Mouse (Mus musculus) lung, adult 18-20 months (tissue): ENCODE measurements around the gene Isoc2a.
A peak's percentile ranks its signal among the peaks of the same experiment; 100 is the strongest.
"Not testable (repeated sequence)": the region's sequence is repeated elsewhere in the genome, so short reads cannot be mapped to it uniquely, and the experiment has no call there.

Experiments used
- DNase-seq, 2 experiments: peaks; one replicate each; pipeline ENCODE4 v3.0.0; 2022; ENCODE audit warnings: mixed read lengths in 2 of 2

Isoc2a gene

DNA sequence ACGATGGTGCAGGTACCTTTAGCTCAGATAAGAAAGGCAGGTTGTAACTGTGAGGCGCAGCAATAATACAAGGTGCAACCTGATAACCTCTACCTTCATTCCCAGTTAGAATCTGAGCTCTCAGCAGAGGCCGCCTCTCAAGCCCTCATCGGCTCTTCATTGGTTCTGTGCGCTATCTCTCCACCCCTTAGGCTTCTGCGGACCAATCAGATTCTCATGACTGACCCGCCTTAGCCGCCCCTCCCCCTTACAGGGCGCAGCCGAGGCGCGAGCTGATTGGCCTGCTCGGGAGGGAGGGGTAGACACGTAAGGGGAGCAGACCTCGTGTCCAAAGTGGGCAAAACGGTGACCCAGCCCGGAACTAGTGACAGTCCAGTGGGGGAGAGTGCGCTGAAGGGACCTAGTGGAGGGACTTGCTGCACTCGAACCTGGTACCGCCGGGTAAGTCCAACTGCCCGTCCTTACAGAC lies at the start of gene Isoc2a:
Isoc2a (plus strand) TSS at position 401 of the 469 bp plus-strand sequence.
- peak; percentile 94 to 96 for DNase-seq

DNA sequence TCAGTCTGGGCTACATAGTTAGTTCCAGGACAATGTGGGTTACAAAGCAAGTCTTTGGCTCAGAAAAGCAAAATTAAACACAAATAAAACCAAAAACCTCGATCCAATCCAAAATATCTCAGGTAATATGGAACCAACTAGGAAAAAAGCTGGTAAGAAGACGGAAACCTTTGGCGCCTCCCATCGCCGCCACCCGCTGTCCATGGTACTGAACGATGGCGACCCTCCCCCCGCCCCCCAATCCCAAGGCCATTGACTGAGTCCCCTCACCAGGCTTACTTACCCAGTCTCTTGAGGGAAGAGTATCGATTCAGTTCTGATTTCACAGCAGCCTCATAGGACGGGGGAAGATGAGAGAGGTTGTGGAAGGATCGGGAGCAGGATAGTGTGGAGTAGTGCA lies 46.5 kb upstream of the Isoc2a start:
- DNase-seq = no peak

DNA sequence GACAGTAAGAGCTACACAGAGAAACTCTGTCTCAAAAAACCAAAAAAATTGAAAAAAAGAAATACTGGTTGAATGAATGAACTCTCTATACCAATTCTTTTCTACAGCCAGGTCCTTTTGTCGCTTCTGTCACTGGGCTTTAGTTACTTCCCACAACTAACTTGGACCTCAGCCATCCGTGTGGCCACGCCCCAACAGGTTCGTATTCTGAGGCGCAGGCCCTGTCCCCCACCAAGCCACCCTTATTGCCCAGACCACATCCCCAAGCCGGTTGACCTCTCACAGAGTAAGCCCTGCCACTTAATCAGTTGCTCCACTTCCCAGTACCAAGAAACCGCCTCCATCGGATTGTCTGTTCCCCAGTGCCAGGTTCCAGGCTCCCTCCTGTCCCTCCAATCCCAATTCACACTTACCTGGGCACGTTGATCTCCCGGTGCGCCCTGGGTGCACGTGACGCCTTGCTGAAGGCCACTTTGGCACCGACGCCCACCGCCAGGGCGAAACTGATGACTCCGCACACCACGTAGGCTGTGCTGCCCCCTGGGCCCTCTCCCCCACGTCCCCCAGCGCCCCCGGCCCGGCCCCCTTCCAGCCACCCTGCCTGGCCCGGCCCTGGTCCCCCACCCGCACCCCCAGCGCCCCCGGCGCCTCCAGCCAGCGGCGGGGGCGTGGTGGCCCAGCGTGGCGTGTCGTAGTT lies 41.2 kb upstream of the Isoc2a start:
- peak; percentile 67 to 69 for DNase-seq

DNA sequence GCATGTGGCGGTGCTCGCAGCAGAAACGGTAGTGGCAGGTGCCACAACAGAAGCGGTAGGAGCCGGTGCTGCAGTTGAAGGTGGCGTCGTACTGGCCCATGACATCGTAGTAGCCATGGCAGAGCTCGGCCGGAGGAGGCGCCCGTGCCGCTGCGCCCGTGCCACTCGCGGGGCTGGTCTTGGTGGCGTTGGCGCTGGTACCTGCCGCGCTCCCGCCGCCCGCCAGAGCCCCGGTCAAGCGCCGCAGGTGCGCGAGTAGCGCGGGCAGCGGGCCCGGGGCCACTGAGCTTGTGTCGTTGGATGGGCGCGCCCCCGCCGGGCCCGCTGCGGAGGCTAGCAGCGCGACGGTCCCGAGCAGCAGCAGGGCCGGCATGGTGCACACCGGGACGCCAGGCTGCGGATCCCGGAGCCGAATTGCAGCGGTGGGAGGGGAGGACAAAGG lies 40.6 kb upstream of the Isoc2a start:
- DNase-seq = peak; percentile 80 to 81

GRCm38 (mm10) chr7:4837639-4838038 lies 39.3 kb upstream of the Isoc2a start:
- DNase-seq = no peak

DNA sequence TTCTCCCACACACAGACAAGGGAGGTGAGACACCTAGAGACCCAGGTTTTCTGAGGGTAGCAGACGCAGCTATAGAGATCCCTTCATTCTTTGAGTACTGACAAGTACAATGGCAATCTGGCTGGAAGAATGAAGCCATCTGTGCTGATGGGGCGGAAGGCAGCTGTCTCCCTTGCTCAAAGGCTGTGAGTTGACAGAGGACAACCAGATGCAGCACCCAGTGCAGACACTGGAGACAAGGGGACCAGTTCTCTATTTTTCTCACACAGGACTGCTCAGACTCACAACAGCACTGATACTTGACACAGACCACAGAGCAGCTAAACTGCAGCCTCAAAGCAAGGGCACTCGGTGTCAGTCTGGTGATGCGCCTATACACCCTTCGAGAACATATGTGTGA lies 34.9 kb upstream of the Isoc2a start:
- DNase-seq = no peak

DNA sequence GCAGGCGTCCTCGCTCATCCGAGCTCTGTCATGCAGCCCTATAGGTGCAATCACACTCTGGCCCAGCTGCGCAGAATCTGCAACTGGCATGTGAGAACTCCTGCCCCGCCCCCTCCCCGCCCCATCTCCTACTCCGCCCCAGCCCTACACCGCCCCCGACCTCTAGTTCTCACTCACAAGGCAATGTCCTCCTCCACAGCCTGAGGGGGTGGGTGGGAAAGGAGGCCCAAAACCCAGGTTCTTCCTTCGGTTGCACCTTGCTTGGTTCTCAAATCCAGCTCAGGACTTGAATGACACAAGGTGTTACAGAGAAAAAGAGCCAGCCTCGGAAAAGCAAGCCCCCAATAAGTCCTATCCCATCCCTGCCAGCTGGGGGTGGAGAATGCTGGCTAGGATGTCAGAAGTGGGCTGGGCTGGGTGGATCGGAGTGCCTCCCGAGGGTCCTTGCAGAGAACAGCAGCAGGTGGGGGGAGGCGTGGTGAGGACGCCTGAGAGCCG lies 34.3 kb upstream of the Isoc2a start:
- peak in 1 of 2 experiments; percentile 29 for DNase-seq

DNA sequence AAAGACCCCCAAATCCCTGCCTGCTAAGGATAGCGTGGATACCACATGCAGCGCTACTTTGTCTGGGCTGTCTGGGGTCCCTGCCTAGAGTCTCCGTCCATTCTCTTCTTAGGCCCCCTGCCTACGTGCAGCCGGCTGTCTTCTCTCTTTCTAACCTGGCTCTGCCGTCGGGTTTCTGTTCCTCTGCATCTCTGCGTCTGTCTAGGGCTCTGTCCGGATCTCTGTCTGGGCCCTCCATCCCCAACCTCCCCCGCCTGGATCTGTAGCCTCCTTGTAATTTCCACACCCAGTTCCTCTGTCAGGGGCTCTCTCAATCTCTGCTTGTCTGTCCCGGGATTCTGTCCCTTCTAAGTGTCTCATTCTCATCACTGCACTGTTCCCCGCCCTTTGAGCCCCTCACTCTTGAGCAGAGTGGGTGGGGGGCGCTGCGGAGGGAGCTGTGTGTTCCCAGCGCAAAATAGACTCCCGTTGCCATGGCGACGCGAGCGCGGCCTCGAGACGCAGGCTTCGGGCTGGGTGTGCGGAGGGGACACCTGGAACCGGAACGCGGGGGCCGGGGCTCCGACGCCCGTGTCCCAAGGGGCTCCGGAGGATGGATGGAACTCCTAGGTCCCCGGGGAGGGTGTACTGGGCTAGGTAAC lies 33.2 kb upstream of the Isoc2a start:
- DNase-seq = no peak

DNA sequence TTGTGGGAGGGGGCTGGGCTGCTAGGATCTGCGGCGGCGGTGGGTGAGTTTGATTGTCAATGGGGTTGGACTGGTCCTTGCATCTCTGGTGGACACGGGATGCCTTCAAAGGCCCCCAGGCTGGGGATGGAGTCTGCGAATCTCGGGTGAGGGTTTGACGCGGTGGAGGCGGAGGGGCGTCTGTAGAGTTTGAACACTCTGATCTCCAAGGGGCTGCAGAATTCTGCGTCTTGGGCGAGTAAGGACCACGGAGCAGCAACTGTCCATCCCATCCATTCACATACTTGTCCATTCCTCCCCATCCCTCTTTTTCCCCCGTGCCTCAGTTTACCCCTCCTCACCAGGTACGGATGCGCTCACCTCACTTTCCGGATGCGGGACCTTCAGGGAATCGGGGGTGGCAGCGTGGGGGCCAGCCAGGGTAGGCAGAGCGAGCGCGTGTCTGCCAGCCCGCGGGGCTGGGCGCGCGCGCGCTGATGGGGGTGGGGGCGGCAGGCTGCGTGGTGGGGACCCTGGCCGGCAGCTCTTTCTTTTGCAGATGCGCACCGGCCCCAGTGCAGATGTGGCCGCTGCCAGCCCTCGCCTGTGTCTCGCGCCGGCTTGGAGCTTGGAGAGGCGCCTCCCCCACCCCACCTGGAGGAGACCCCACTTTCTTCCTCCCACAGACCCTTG lies 32.6 kb upstream of the Isoc2a start, which contains the start of gene Shisa7:
Shisa7 (minus strand) TSS at position 452 of the 672 bp plus-strand sequence.
- DNase-seq = no peak

DNA sequence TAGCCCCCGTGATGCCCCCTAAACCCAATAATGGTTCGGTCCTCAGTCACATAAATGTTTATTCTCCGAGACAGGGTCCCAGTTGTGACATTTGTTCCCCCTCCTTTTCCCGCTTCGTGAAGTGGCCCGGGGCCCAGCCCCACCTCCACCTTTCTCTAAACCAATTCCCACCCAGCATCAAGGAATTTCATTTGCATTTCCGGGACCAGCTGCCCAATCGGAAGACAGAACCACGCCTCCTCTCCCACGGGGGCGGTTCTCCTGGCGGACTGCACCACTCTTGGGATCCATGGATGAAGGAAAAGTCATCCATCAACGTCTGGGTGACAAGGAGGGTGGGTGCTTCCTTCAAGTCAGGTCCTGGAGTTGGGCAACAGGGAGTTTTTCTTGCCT lies 32.0 kb upstream of the Isoc2a start:
- peak; percentile 74 to 78 for DNase-seq

DNA sequence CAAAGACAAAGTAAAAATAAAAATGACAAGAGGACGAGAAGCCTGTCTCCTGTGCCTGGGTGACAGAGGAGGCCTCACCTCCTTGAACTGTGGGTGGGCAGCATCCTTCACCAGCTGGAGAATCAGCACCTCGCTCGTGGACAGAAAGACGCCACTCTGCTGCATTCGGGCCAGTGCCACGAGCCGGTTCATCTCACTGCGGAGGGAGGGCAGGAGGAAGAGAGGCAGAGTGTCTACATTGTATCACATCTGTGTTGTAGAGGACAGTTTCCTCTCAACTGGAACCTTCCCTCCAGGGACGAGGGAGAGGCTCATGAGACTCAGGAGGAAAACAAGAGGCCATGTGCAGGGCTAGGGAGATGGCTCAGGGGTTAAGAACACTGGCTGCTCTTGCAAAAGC lies 27.6 kb upstream of the Isoc2a start:
- DNase-seq = no peak

DNA sequence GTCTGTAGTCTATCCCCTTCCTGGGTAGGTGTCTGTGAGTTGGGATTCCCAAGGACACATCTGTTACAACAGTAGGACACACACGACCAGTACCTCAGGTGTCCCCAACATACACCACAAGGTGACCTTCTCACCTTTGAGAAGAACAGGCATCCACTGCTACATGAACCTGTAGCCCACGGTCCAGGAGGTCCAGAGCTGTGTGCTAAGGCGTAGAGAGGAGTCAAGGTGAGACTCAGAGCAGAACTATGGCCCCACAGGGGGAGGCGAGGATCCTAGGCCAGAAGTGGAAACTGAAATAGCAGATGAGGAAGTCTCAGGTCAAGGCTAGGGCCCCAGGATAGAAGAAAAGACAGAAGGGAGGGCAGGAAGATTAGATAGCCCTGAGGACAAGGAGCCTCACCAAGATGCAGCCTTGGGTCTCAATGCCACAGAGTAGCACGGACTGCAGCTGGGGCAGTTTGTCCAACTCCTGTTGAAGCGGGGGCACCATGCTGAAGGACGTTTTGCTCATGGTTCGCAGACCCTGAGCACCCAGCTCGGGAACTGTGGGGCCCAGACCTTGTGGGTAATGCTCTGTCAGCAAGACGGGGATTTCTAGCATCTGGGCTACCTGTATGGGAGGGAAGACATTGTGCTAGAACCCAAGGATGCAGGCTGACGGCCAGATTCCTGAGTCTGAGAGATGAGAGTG lies 26.2 kb upstream of the Isoc2a start:
- DNase-seq = no peak

DNA sequence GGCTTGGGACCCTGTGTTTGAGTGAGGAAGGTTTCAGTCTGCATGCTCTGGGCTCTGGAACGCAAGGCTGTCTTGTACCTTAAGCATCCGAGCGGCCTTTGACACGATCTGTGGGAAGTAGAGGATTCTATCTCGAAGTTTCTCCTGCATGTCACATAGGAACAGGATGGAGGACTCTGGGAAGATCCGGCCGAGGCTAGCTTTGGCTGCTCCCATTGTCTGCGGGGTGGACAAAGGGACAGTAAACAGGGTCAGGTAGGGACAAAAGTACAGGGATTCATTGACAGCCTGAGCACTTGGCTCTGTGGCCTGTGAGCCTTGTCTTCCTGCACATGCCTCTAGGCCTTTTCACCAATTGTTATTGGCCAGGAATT lies 25.7 kb upstream of the Isoc2a start:
- no peak for DNase-seq

DNA sequence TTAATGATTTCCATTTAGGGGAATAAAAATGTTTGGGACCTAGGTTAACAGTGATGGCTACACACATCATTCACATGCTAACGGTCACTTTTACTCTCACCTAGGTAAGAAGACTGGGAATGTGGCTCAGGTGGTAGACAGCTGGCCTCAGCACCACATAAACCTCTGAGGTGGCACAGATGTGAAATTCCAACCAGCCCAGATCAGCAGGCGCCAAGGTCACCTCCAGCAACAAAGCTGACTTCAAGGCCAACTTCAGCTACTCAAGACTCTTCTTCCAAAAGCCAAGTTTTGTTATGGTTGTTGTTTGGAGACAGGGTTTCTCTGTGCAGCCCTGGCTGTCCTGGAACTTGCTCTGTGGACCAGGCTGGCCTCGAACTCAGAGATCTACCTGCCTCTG lies 23.3 kb upstream of the Isoc2a start:
- no peak for DNase-seq

- no peak for DNase-seq
Measured at GRCm38 (mm10) chr7:4856508-4856907, 20.4 kb upstream of the Isoc2a start.

GRCm38 (mm10) chr7:4857321-4857720 lies 19.6 kb upstream of the Isoc2a start:
- DNase-seq = no peak

- DNase-seq = no peak
Measured at GRCm38 (mm10) chr7:4859418-4859978, 17.5 kb upstream of the Isoc2a start.

GRCm38 (mm10) chr7:4860926-4861325 lies 16.0 kb upstream of the Isoc2a start:
- DNase-seq = not testable (repeated sequence)

- DNase-seq = peak; percentile 85 to 86
Measured at GRCm38 (mm10) chr7:4863041-4863440, 13.9 kb upstream of the Isoc2a start.

GRCm38 (mm10) chr7:4863541-4864080 lies 13.3 kb upstream of the Isoc2a start:
- no peak for DNase-seq

DNA sequence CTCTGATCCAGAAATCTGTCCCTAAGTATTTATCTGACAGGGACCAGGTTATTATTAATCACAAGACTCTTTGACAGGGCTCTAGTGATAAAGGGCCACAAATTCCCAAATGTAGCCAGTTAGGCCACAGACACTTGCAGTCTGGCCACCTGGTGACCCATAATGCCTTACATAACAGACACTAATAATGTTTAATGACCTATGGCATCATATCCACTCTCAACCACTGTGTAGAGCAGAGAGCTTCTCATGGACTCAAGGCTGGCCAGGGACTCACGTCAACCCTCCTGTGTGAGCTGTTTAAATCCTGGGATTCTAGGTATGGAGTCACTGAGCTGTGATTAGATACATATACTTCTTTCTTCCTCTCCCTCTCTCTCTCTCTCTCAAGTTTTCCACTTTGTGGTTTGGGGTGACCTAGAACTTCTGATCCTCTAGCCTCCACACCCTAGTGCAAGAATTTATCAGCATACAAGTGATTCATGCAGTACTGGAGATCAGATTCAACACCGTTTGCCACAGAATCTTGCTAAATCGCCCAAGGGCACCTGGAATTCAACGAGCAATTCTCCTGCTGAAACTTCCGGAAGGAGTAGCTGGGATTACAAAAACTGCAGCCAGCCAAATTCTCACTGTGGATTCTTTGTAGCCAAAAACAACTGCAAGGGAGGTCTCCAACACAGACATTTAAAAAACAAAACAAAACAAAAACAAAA lies 12.7 kb upstream of the Isoc2a start:
- no peak for DNase-seq

GRCm38 (mm10) chr7:4865090-4865489 lies 11.9 kb upstream of the Isoc2a start:
- peak; percentile 40 to 67 for DNase-seq
